Mouse (Mus musculus): Measurements from ENCODE around the gene Ptprz1. TPM values are rescaled to one million over a fixed set of nuclear protein-coding genes. Genes with fewer than 3 reads are reported as not detected.

Gene Ptprz1
- not detected in 2 replicates for total RNA-seq (2015)
- total RNA-seq (2017): not detected in 2 replicates

GRCm38 (mm10) chr6:22874781-22875613 lies at the start of gene Ptprz1:
Ptprz1 (plus strand) TSS chr6:22875502.
- ATAC-seq (replicated peaks; ENCODE audit: poor library complexity): 0 out of 2 replicates have a peak, but pooled peaks have one; percentile 31

GRCm38 (mm10) chr6:22833637-22834036 lies 41.7 kb upstream of the Ptprz1 start:
- no peak for ATAC-seq (replicated peaks; ENCODE audit: poor library complexity)

- ATAC-seq (replicated peaks; ENCODE audit: poor library complexity): no peak
Measured at GRCm38 (mm10) chr6:22834100-22834970, 41.0 kb upstream of the Ptprz1 start.

- ATAC-seq (replicated peaks; ENCODE audit: poor library complexity): 0 out of 2 replicates have a peak, but pooled peaks have one; percentile 9
Measured at GRCm38 (mm10) chr6:22875614-22876541, 576 bp downstream of the Ptprz1 start.

GRCm38 (mm10) chr6:22887978-22888377 lies 12.7 kb downstream of the Ptprz1 start:
- ATAC-seq (replicated peaks; ENCODE audit: poor library complexity): no peak

- no peak for ATAC-seq (replicated peaks; ENCODE audit: poor library complexity)
Measured at GRCm38 (mm10) chr6:22889333-22889732, 14.0 kb downstream of the Ptprz1 start.

- no peak for ATAC-seq (replicated peaks; ENCODE audit: poor library complexity)
Measured at GRCm38 (mm10) chr6:22901983-22902382, 26.7 kb downstream of the Ptprz1 start.

GRCm38 (mm10) chr6:22908510-22909256 lies 33.4 kb downstream of the Ptprz1 start:
- no peak for ATAC-seq (replicated peaks; ENCODE audit: poor library complexity)

GRCm38 (mm10) chr6:22909257-22909907 lies 34.1 kb downstream of the Ptprz1 start:
- no peak for ATAC-seq (replicated peaks; ENCODE audit: poor library complexity)

- ATAC-seq (replicated peaks; ENCODE audit: poor library complexity): no peak
Measured at GRCm38 (mm10) chr6:22909908-22910260, 34.6 kb downstream of the Ptprz1 start.

GRCm38 (mm10) chr6:22922880-22923279 lies 47.6 kb downstream of the Ptprz1 start:
- ATAC-seq (replicated peaks; ENCODE audit: poor library complexity): no peak

- no peak for ATAC-seq (replicated peaks; ENCODE audit: poor library complexity)
Measured at GRCm38 (mm10) chr6:22932768-22933265, 57.5 kb downstream of the Ptprz1 start.

GRCm38 (mm10) chr6:22937126-22937525 lies 61.8 kb downstream of the Ptprz1 start:
- no peak for ATAC-seq (replicated peaks; ENCODE audit: poor library complexity)

- ATAC-seq (replicated peaks; ENCODE audit: poor library complexity): no peak
Measured at GRCm38 (mm10) chr6:22937526-22937925, 62.2 kb downstream of the Ptprz1 start.

GRCm38 (mm10) chr6:22944191-22944590 lies 68.9 kb downstream of the Ptprz1 start:
- no peak for ATAC-seq (replicated peaks; ENCODE audit: poor library complexity)

- no peak for ATAC-seq (replicated peaks; ENCODE audit: poor library complexity)
Measured at GRCm38 (mm10) chr6:22963374-22963773, 88.1 kb downstream of the Ptprz1 start.

GRCm38 (mm10) chr6:22968073-22968472 lies 92.8 kb downstream of the Ptprz1 start:
- no peak for ATAC-seq (replicated peaks; ENCODE audit: poor library complexity)

GRCm38 (mm10) chr6:22983769-22984519 lies 108.6 kb downstream of the Ptprz1 start:
- no peak for ATAC-seq (replicated peaks; ENCODE audit: poor library complexity)
